Mouse (Mus musculus) intestine, embryonic 16.5 days (tissue): ENCODE data around the gene Mboat2. TPM values are rescaled to one million over a fixed set of nuclear protein-coding genes. Genes with fewer than 3 reads are reported as not detected.

Experiments used
- ATAC-seq: fragments of 200-750 bp; cut with Nextera tagmentation; 2 replicates; pipeline ENCODE4 v1.8.0; 2017; ENCODE audit warnings: moderate TSS enrichment, moderate library complexity
- H3K27ac ChIP-seq: fragments of 300-500 bp; sonication (generic); 2 replicates; pipeline ENCODE4 v1.5.1; 2014; ENCODE audit warnings: mild to moderate bottlenecking, low read length
- H3K27me3 ChIP-seq: fragments of 300-500 bp; sonication (generic); replicated peaks from 2 replicates; pipeline ENCODE4 v1.6.1; 2014; ENCODE audit warnings: low read length, control low read depth, mixed read lengths; ENCODE audit not compliant: control insufficient read depth, insufficient read depth
- H3K36me3 ChIP-seq: fragments of 300-500 bp; sonication (generic); 2 replicates; pipeline ENCODE4 v1.6.1; 2014; ENCODE audit warnings: low read length, control low read depth; ENCODE audit not compliant: control insufficient read depth, insufficient read depth
- H3K4me1 ChIP-seq: fragments of 300-500 bp; sonication (generic); 2 replicates; pipeline ENCODE4 v1.6.1; 2014; ENCODE audit warnings: low read length, control low read depth, mixed read lengths; ENCODE audit not compliant: control insufficient read depth, insufficient read depth
- H3K4me2 ChIP-seq: fragments of 300-500 bp; sonication (generic); 2 replicates; pipeline ENCODE4 v1.6.1; 2014; ENCODE audit warnings: low read depth, low read length, control low read depth
- H3K4me3 ChIP-seq: fragments of 300-500 bp; sonication (generic); 2 replicates; pipeline ENCODE4 v1.5.1; 2014; ENCODE audit warnings: mild to moderate bottlenecking, low read length
- H3K9ac ChIP-seq: fragments of 300-500 bp; sonication (generic); 2 replicates; pipeline ENCODE4 v1.6.1; 2014; ENCODE audit warnings: low read depth, low read length
- H3K9me3 ChIP-seq: fragments of 300-500 bp; sonication (generic); 2 replicates; pipeline ENCODE4 v1.6.1; 2016; ENCODE audit warnings: low read length, control low read depth; ENCODE audit not compliant: control insufficient read depth
- WGBS: fragments of 180-500 bp; shearing (Covaris S2); extraction: QIAGEN DNeasy Blood & Tissue Kit; methylation state at CpG from one replicate; pipeline ENCODE4 v1.1.7; 2014; 5-methylcytosine and 5-hydroxymethylcytosine counted together
- polyA plus RNA-seq: library from polyadenylated mRNA; unstranded; fragments of >200 nt; fragmentation: Nextera tagmentation; extraction: Ambion mirVana; gene quantifications from 2 replicates; pipeline ENCODE4 v1.2.1, GENCODE M21; 2015

Mboat2 gene
- polyA plus RNA-seq, 1 experiment from 2014 or later = 19.5 TPM

- H3K27me3 ChIP-seq = no peaks in the 10 kb centered on the region
- no peak for ATAC-seq
- no peak overlapping the region for H3K4me2 ChIP-seq
- 89% methylated on average over 4 of the region's 4 CpGs for WGBS
- H3K9ac ChIP-seq = no peak overlapping the region
- no peaks in the 10 kb centered on the region for H3K9me3 ChIP-seq
- H3K4me3 ChIP-seq = no peak overlapping the region
- H3K36me3 ChIP-seq = no peaks in the 10 kb centered on the region
- no peaks in the 10 kb centered on the region for H3K4me1 ChIP-seq
- H3K27ac ChIP-seq = no peak overlapping the region
Observed at GRCm38 (mm10) chr12:24943427-24943826, 112.7 kb downstream of the Mboat2 start.

GRCm38 (mm10) chr12:24944597-24944996, 113.9 kb downstream of the Mboat2 start:
- H3K36me3 ChIP-seq = no peaks in the 10 kb centered on the region
- no peak overlapping the region for H3K4me2 ChIP-seq
- no peak for ATAC-seq
- H3K9me3 ChIP-seq = no peaks in the 10 kb centered on the region
- no peak overlapping the region for H3K27ac ChIP-seq
- H3K27me3 ChIP-seq = no peaks in the 10 kb centered on the region
- H3K9ac ChIP-seq = no peak overlapping the region
- H3K4me3 ChIP-seq = no peak overlapping the region
- H3K4me1 ChIP-seq = no peaks in the 10 kb centered on the region
- WGBS = 93% methylated on average over 7 of the region's 7 CpGs

- WGBS = 89% methylated on average over 14 of the region's 14 CpGs
- no peaks in the 10 kb centered on the region for H3K9me3 ChIP-seq
- no peak overlapping the region for H3K9ac ChIP-seq
- H3K4me1 ChIP-seq = no peaks in the 10 kb centered on the region
- no peak overlapping the region for H3K4me3 ChIP-seq
- no peak overlapping the region for H3K4me2 ChIP-seq
- no peak overlapping the region for H3K27ac ChIP-seq
- H3K27me3 ChIP-seq = no peaks in the 10 kb centered on the region
- no peak for ATAC-seq
- no peaks in the 10 kb centered on the region for H3K36me3 ChIP-seq
Observed at GRCm38 (mm10) chr12:24947065-24947464, 116.4 kb downstream of the Mboat2 start.

- Histone ChIP-seq H3K36me3 (no peaks in the 10 kb centered on the region), H3K27ac (no peak overlapping the region), H3K4me2 (no peak overlapping the region), H3K9ac (no peak overlapping the region), H3K4me3 (no peak overlapping the region), H3K4me1 (no peaks in the 10 kb centered on the region), H3K27me3 (no peaks in the 10 kb centered on the region), H3K9me3 (no peaks in the 10 kb centered on the region)
- no peak for ATAC-seq
- 63% methylated on average over 3 of the region's 3 CpGs for WGBS
Observed at GRCm38 (mm10) chr12:24948344-24948743, 117.7 kb downstream of the Mboat2 start.

- H3K27me3 ChIP-seq = no peaks in the 10 kb centered on the region
- H3K36me3 ChIP-seq = no peaks in the 10 kb centered on the region; the same call in 1 of the 2 replicates
- H3K9me3 ChIP-seq = no peaks in the 10 kb centered on the region
- no peak overlapping the region for H3K4me2 ChIP-seq
- whole genome bisulfite sequencing = 88% methylated on average over 7 of the region's 7 CpGs
- H3K4me1 ChIP-seq = no peaks in the 10 kb centered on the region
- no peak for ATAC-seq
- H3K27ac ChIP-seq = no peak overlapping the region
- H3K9ac ChIP-seq = no peak overlapping the region
- no peak overlapping the region for H3K4me3 ChIP-seq
Observed at GRCm38 (mm10) chr12:24950376-24951046, 119.8 kb downstream of the Mboat2 start.

GRCm38 (mm10) chr12:24952147-24952546, 121.5 kb downstream of the Mboat2 start:
- 38% methylated on average over 6 of the region's 6 CpGs for WGBS
- Histone ChIP-seq H3K27me3 (no peaks in the 10 kb centered on the region), H3K27ac (no peak overlapping the region), H3K4me2 (no peak overlapping the region), H3K9me3 (no peaks in the 10 kb centered on the region), H3K9ac (no peak overlapping the region), H3K4me1 (no peaks in the 10 kb centered on the region), H3K36me3 (no peaks in the 10 kb centered on the region; the same call in 1 of the 2 replicates), H3K4me3 (no peak overlapping the region)
- ATAC-seq = peak; percentile 50; the same call in 1 of the 2 replicates

GRCm38 (mm10) chr12:24955137-24955536, 124.5 kb downstream of the Mboat2 start:
- Histone ChIP-seq H3K27me3 (no peaks in the 10 kb centered on the region), H3K9ac (no peak overlapping the region), H3K4me3 (no peak overlapping the region), H3K27ac (no peak overlapping the region), H3K9me3 (no peaks in the 10 kb centered on the region), H3K4me2 (no peak overlapping the region), H3K4me1 (no peaks in the 10 kb centered on the region), H3K36me3 (no peaks in the 10 kb centered on the region; the same call in 1 of the 2 replicates)
- WGBS = 82% methylated on average over 9 of the region's 9 CpGs
- no peak for ATAC-seq

GRCm38 (mm10) chr12:24958526-24958925, 127.8 kb downstream of the Mboat2 start:
- Histone ChIP-seq H3K27me3 (no peaks in the 10 kb centered on the region), H3K27ac (no peak overlapping the region), H3K36me3 (no peaks in the 10 kb centered on the region; the same call in 1 of the 2 replicates), H3K4me3 (no peak overlapping the region), H3K9ac (no peak overlapping the region), H3K4me1 (no peaks in the 10 kb centered on the region), H3K9me3 (no peaks in the 10 kb centered on the region), H3K4me2 (no peak overlapping the region)
- 94% methylated on average over 3 of the region's 3 CpGs for WGBS
- no peak for ATAC-seq

- H3K4me3 ChIP-seq = no peak overlapping the region
- no peak overlapping the region for H3K9ac ChIP-seq
- H3K4me2 ChIP-seq = no peak overlapping the region
- ATAC-seq = no peak
- H3K27me3 ChIP-seq = no peaks in the 10 kb centered on the region
- no peaks in the 10 kb centered on the region for H3K36me3 ChIP-seq
- H3K4me1 ChIP-seq = no peaks in the 10 kb centered on the region
- H3K27ac ChIP-seq = no peak overlapping the region
- WGBS = 88% methylated on average over 7 of the region's 7 CpGs
- H3K9me3 ChIP-seq = no peaks in the 10 kb centered on the region
Observed at GRCm38 (mm10) chr12:24961821-24962220, 131.1 kb downstream of the Mboat2 start.
